8 mouse cellular contexts compared by ENCODE assay signal in the genomic region with DNA sequence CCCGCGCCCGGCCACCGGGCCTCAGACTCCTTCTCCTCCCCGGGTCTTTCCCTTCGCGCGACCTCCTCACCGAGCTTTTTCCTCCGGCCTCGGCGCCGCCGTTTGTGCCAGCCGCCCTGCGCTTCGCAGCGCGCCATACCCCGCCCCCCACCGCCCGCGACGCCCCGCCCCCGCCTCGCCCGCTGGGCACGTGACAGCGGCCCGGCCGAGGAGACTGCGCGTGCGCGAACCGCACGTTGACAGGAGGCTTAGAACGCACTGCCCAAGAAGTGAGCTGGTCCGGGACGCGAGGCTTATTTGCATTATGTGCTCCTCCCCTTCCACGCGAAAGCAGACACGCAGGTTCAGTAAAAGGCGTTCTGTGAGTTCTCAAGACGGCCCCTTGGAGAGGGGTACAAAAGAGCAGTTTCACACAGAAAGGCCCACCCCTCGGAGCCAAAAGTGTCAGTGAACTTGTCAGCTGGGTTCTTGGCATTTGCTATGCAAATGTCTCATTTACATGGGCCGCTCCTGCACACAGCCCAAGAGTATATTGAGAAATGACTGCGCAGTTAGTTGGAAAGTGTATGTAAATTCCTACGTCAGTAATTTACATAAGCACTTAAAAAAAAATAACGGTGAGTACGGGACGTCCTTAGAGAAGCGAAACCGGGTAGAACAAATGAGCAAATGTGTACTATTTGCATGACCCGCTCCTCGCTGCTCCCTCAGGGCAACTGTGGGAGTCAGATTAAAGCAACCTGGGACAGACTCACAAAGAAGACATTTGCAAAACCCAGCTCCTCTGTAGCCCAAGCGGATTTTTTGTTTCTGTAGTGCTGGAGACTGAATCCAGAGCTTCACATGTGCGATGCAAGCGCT. TPM values are rescaled to one million over a fixed set of nuclear protein-coding genes. Genes with fewer than 3 reads are reported as not detected.
A peak's percentile ranks its signal among the peaks of the same experiment; 100 is the strongest.
DNase-seq lines count a peak whose midpoint lies in the region; ATAC-seq and TF ChIP-seq lines count a peak whose summit lies in the region.

A gene (minus strand): TSS at position 189 of the 861 bp plus-strand sequence.

- peak within 1 kb of the TSS; percentile 69 for H3K4me3 ChIP-seq in hindbrain, embryonic 10.5 days
- H3K4me3 ChIP-seq in lung, postnatal 0 days (ENCODE audit: low read depth, low read length) = peak within 1 kb of the TSS; percentile 82

- peaks cover 48% of the 10 kb centered on the region for H3K4me1 ChIP-seq in hindbrain, embryonic 10.5 days (replicated peaks)
- H3K4me1 ChIP-seq in lung, postnatal 0 days (ENCODE audit: insufficient read depth, low read depth, low read length) = peaks cover 28% of the 10 kb centered on the region; the same call in 1 of the 2 replicates

- H3K36me3 ChIP-seq in hindbrain, embryonic 10.5 days = peaks cover 54% of the 10 kb centered on the region
- H3K36me3 ChIP-seq in lung, postnatal 0 days (ENCODE audit: insufficient read depth, low read length) = 0 out of 2 replicates have a peak, but pooled peaks cover 1% of the 10 kb centered on the region

- TF ChIP-seq EP300 in lung, postnatal 0 days (IDR thresholded peaks at IDR 0.05) = peak; percentile 99

- H3K27ac ChIP-seq in hindbrain, embryonic 10.5 days = peak within 1 kb of the TSS; percentile 99
- peak within 1 kb of the TSS; percentile 99 for H3K27ac ChIP-seq in lung, postnatal 0 days (ENCODE audit: low read length)

- H3K27me3 ChIP-seq in hindbrain, embryonic 10.5 days (ENCODE audit: insufficient read depth, poor library complexity, severe bottlenecking) = no peaks in the 10 kb centered on the region
- no peaks in the 10 kb centered on the region for H3K27me3 ChIP-seq in lung, postnatal 0 days (replicated peaks; ENCODE audit: insufficient read depth, low read length)

- peak within 1 kb of the TSS; percentile 86 for H3K9ac ChIP-seq in lung, postnatal 0 days (replicated peaks; ENCODE audit: low read depth)

- no peaks in the 10 kb centered on the region for H3K9me3 ChIP-seq in hindbrain, embryonic 10.5 days
- H3K9me3 ChIP-seq in lung, postnatal 0 days (ENCODE audit: low read length) = no peaks in the 10 kb centered on the region

- no peak for TF ChIP-seq CTCF in lung, postnatal 0 days (IDR thresholded peaks at IDR 0.05)

- peak within 1 kb of the TSS; percentile 73 for H3K4me2 ChIP-seq in lung, postnatal 0 days (replicated peaks; ENCODE audit: low read depth, low read length)

- WGBS in hindbrain, embryonic 10.5 days = 2% methylated on average over 61 of the region's 61 CpGs
- WGBS in lung, postnatal 0 days = 1% methylated on average over 59 of the region's 61 CpGs

- peak; percentile 95 for DNase-seq in MEL-GATA-1-ER (ENCODE audit: extremely low read depth, low read depth)
- DNase-seq in cerebellum, adult 8-10 months = peak; percentile 94
- DNase-seq in hindbrain, embryonic 10.5 days (ENCODE audit: low spot score) = peak; percentile 95
- peak; percentile 95 for DNase-seq in layer of hippocampus, adult 9-11 months
- peak; percentile 98 for DNase-seq in lung, postnatal 0 days (ENCODE audit: low spot score)
- peak; percentile 91 for DNase-seq in ovary, postnatal 14 days (ENCODE audit: low spot score)
- peak; percentile 97 for DNase-seq in thymus, postnatal 14 days

- peak; percentile 78 for ATAC-seq in frontal cortex, adult (ENCODE audit: low TSS enrichment)
- peak; percentile 89 for ATAC-seq in lung, postnatal 0 days

RNA-seq across cellular contexts. Expression of the gene that starts here (rescaled TPM):
- polyA plus RNA-seq in hindbrain, embryonic 10.5 days (2016; fragmentation: Nextera tagmentation; extraction: Ambion mirVana) = 81.2 and 97.4 TPM in 2 replicates
- polyA plus RNA-seq in lung, postnatal 0 days (2015; fragmentation: Nextera tagmentation; extraction: Ambion mirVana) = 68.0 and 75.1 TPM in 2 replicates

Comparison
In these comparisons a context has a peak if more than half of its experiments do, and no peak if none do; other contexts are left out.
1. Peak in every context shown above with its lines: DNase-seq, ATAC-seq, H3K4me3 ChIP-seq and H3K27ac ChIP-seq.